Mouse (Mus musculus): ENCODE measurements around the gene Cenps.

Cenps gene

DNA sequence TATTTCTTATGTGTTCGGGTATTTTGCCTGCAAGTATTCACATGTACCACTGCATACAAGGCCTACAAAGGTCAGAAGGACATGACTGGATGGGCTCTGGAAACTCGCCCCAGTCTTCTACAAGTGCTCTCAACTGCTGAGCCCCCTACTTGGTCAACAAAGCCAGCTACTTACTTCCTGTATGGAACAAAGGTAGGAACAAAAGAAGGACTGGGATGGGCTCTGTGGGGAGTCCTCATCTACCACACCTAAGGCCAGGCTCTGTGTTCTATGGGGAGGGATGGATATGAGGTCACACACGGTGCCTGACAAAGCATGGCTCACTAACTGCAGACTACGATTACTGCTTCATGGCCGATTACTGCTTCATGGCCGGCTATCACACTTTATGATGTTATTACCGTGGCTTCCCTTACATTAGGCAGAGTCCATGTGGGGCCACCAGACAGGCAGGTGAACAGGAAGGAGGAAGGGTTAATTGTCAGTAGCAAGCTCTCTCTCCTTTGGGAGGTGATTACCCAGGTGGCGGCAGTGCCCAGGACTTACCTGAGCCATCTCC, 20.1 kb upstream of the Cenps start:
- DNase-seq (ENCODE audit: low spot score): no peak

DNA sequence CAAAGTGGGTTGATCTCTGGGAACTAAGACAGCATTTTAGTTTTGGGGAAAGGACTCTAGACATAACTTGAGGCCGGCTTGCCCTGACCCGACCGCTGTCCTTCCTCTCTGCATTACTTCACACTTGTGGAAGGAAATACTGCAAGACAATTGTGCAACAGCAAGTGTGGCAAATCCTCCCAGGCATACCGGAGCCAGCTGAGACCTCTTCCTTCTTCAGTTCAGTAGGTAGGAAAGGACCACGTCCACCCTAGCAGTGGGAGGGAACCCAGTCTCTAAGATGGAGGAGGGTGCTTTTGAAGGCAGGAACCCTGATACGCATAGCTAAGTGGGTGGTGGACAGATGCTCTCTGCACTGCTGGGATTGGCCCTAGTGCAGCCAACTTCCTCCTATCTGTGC, 18.3 kb upstream of the Cenps start:
- no peak for DNase-seq (ENCODE audit: low spot score)

DNA sequence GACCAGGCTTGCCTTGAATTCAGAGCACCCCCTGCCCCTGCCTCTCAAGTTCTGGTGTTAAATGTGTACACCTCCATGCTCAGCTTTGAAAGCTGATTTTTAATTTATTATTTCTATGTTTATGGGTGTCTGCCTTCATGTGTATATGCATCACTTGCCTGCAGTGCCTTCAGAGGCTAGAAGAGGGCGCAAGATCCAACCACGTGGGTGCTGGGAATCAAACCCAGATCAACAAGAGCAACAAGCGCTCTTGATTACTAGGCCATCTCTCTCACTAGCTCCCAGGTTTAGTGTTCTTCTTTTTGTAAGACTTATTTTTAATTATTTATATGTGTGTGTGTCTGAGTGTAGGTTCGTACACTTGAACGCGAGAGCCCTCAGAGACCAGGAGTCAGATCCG, 17.4 kb upstream of the Cenps start:
- DNase-seq (ENCODE audit: low spot score): no peak

DNA sequence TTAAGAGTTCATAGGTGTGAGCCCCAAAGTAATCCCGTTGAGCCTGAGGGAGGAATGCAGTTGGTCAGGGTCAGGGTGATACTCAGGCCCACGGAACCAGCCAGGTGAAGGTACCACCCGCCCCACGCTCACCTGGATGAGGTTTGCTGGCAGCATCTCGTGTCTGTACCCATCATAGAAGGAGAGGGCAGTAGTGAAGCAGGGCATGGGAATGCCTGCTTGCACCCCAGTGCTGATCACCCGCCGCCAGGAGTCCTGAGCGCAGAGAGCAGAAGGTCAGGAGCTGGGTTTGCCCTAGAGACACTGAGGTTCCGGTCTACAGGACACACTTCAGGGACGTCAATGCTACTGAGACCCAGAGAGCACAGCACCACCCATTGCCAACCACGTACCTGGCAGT, 13.3 kb upstream of the Cenps start:
- DNase-seq (ENCODE audit: low spot score): no peak

DNA sequence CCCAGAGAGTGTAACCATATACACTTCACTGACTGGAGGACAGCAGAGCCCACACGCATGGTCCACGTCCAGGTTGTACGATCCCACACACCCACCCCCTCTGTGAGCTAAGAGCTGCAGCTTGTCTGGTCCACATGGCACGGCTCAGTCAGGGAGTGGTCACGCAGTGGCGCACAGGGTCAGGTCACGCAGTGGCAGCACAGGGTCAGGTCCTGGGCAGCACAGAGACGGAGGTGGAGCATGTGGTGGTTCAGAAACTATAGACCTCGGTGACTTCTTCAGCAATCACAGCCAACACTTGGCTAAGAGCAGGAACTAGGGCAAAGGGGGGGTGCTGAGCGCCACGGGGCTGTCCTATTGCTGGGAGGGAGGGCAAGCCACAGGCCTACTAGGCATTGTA, 12.8 kb upstream of the Cenps start:
- DNase-seq (ENCODE audit: low spot score): no peak

DNA sequence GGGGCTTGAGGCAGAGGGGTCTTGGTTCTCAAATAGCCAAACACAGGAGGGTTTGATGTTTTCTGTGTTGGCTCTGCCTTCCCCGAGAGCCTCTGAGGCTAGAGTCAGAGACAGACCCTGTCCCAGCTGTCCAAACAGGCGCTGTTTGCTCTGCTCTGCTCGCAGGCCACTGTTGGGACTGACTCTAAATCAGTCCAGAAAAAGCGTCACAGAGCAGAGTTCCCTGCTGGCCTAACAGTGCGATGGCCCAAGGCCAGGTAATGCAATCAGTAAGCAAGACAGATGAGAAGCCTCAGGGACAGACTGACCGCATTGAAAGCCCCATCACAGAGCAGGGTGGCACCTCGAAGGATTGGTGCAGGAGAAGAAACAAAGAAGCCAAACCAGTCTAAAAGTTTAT, 12.2 kb upstream of the Cenps start:
- DNase-seq (ENCODE audit: low spot score): no peak

DNA sequence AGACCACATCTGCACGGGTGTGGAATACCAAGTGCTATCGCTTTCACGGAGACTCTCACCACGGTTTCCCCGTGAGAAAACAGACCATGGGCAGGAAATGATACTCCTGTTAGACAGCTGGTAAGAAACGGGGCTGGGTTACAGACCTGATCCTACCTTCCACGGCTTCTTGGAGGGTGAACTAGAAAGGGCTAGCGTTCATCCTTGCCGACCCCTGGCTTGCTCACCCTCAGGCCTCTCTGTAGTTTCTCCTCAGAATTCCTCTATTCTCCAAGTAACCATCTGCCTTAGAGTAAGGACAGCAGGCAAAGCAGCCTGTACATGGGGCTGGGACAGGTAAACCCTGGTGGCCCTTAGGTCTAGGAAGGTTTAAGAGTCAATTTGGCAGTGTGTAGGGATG, 11.8 kb upstream of the Cenps start:
- no peak for DNase-seq (ENCODE audit: low spot score)

DNA sequence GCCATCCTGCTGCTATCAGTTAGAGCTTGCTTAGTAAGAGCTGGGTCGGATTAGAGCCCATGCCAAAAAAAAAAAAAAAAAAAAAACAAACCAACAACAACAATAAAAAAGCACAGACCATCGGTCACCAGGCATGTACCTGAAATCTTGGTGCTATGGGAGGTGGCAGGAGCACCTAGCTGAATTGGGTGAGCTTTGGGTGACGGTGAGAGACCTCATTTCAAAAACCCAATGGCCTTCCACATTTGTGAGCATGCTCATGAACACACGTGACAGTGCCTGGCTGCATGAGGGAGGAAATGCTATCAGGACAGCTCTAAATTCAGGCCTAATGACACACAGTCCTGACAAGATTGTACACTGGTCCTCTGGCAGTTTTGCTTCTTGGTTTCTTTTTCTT, 10.7 kb upstream of the Cenps start:
- no peak for DNase-seq (ENCODE audit: low spot score)

DNA sequence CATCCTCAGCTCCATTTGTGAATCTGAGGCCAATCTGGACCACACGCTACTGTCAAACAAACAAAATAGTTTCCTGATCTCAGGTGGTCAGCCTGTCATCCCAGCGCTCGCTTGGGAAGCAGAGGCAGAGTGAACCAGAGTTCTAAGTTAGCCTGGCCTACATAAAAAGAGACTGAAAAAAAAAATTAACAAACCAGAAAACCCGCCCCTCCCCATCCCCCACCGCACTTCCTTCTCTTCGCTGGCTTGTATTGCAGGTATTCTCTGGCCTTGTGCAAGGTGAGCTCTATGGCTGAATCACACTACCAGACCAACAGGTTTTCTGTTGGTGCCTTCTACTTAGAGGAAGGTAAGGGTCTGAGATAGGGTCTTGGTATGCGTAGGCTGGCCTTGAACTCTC, 10.1 kb upstream of the Cenps start:
- DNase-seq (ENCODE audit: low spot score): no peak

DNA sequence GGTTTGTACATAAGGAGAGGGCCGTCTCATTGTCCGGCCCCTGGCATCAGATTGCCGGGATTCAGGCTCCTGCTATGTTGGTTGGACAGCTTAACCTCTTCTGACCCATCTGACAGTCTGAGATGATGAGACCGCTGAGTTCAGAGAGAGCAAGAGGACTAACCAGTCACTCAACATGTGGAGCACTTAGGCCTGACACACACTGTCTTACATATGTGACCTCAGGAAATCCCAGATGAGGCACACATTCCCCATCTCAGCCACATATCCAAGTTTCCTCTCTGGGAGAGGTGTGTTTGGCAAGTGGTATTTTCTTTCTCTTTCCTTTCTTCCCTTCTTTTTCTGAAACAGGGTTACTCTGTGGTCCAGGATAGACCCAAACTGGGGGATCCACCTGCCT, 7.7 kb upstream of the Cenps start:
- no peak for DNase-seq (ENCODE audit: low spot score)

DNA sequence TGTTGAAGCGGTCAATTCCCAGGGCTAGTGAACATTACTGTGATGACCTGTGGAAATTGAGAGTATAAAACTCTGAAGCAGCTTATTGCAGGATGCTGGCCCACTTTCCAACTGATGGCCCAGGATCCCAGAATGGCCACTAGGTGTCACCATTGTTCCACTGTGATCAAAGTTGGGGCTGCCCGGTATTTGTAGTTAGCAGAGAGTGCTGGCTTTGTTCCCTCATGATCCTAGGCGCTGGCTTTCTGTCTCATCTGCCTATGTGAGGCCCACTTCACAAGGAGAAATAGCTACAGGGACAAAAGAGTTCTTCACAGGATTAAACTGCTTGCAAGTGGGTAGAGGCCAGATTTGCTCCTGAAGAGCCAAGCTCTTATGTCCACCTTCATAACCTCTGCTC, 7.0 kb upstream of the Cenps start:
- DNase-seq (ENCODE audit: low spot score): peak; percentile 68

DNA sequence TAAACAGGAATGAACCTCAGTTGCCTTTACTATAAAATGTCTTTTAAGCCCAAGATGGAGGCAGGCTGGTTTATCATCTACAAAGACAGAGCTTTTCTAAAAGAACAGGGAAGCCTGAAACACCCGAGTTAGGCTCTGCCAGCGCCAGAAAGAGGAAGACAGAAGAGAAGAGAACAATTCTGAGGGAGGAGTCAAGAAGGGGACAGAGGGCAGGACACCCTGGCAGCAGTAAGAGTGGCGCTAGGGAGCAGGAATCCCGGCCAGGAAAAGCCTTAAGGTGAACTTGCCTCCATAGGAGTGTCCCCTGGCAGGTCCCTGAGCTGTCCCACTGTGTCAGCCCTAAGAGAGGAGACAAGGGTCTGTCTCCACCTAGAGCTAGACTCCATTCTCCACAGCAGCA, 6.2 kb upstream of the Cenps start:
- no peak for DNase-seq (ENCODE audit: low spot score)

DNA sequence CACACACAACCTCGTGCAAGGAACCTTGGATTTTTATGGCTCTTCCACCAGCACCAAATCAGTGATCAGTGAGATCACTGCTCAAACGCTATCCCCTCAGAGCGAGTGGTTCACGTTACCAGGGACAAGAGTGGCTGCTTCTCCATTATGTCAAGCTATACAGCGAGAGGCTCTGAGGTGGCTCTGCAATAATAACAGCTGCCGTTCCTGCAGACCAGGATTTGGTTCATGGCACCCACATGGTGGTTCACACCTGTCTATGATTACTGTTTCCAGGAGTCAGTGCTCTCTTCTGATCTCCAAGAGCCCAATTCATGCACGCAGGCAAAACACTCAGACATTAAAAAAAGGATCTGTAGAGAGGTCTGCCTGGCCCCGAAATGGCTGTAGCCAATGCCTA, 1.1 kb upstream of the Cenps start:
- DNase-seq (ENCODE audit: low spot score): no peak

DNA sequence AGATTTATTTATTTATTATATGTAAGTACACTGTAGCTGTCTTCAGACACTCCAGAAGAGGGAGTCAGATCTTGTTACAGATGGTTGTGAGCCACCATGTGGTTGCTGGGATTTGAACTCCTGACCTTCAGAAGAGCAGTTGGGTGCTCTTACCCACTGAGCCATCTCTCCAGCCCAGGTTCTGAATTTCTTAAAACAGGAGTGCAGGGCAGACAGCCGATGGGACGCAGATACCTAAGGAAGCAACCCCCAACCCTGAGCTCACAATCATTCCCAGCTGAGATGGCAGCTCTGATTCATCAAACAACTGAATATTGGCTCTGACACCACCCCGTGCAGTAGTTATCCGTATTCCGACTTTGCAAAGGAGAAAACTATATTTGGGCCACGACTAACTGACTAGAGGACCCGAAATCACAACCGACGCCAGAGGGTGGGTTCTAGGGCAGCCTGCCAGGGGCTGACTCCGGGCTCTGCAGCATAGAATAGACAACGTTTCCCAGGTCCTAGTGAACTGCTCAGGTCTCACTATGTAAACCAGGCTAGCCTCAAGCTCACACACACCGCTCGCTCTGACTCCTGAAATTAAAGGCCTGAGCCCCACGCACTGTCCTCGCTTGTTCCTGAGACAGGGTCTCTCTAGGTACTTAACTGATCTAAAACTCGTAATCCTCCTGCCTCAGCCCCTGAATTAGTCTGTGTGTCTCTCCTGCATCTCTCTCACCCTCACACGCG, 1.1 kb downstream of the Cenps start:
- DNase-seq (ENCODE audit: low spot score): no peak

DNA sequence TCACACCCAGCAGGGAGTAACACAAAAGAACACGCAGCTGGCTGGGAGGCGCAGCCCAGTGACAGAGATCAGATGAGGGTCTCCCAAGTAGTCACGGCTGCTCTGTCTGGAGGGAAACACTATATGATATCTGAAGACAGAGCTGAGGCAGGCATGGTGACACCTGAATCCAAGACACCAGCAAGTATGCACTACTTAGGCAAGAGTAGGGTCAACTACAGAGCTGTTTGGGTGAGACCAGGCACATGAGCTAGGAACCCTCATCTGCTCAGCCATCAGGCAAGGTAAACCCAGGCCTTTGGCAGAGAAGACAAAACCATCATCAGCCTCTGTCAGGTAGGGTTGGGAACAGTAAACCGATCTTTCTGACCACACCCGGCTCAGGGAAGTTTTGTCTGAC, 4.0 kb downstream of the Cenps start:
- no peak for DNase-seq (ENCODE audit: low spot score)

DNA sequence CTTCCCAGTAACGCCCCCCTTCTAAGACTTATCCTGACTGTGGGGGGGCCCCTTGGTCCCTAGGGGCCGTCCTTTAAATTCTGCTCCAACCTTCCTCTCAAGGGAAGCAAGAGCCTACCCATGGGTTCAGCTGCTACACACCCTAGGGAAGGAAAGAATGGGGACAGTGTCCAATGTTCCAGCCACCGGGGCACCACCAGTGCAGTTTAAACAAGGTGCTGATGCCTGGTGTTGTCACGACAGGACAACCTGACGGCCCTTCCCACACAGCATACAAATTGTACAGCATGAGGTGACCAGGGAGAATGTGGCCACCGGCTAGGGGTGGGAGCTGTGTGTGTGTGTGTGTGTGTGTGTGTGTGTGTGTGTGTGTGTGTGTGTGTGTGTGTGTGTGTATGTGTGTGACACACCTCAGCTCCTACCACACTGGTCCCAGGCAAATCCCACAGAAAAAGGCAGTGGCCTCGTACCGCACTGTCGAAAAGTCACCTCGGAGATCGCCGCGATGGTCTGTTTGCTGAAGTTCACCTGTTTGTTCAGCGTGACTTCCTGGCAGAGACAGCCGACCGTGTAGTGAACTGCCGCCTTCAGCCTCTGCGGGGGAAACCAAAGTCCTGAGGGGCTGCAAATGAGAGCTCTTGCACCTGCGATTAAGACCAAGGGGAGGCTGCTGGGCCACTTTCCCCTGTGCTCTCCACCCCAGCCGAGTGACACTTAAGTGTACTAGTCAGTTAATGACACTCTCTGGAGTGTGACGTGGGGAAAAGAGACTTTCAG, 5.5 kb downstream of the Cenps start:
- DNase-seq (ENCODE audit: low spot score): no peak

DNA sequence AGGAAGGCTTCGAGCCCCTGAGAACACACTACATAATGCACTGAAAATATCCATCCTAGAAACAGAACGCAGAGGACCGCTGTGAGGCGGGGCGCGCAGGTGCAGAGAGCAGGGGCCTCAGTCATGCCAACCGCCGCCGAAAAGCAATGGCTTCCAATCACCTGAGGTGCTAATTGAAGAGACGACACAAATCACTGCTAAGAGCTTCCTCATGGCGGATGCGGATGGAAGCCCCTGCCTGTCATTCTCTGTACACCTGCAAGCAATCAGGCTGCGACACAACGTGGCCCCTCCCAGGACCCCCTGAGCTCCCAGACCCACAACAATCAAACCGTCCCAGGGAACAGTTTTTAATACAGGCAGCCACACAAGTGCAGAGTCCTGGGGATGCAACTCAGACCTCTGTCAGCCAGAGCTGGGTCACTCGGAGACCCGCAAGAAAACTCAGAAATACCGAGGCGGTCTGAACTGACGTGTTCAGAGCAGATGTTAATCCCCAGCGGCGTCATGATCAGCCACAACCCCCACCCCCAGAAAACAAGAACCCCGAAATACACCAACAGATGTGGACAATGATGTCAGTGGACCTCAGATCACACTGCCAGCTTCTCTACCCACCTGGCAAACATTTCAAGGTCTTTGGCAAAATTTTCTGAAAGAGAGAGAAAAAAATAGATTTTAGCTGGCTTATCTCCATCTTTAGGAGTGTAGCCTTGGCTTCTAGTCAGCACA, 6.2 kb downstream of the Cenps start:
- no peak for DNase-seq (ENCODE audit: low spot score)

DNA sequence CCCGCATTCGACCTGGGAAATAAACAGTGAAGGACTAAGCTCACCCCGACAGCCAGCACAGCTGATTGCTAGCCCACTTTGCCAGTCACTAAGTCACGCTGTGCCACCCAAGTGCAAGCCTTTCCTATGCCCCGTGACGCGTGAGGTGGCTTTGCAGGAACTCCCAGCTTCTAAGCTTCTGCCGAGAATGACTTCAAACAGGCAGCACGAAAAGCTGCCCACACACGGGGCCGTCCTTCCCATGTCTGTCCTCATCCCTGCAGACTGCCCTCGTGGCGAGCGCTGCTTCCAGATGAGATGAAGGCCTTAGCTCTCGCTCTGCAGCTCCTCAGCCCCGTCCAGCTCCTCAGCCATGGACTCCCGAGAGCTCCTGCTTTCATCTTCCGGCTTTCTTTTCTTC, 9.0 kb downstream of the Cenps start:
- no peak for DNase-seq (ENCODE audit: low spot score)

DNA sequence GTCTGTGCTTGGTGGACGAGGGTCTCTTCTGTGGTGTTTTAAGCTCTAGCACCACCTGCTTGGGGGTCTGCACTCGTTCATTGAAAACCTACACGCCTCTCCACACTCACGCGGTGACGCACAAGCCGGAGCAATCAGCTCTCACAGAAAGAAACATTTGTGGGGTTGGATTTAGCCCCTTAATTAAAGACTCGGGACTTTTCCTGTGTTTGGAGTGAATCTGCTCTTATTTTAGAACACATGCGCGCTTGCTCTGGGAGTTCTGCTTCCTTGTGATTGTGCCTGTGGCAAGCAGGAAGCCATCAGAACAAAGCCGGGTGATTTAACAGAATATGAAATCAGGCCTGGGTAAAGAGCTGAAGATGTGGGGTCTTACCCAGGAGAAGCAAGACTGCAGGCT, 10.8 kb downstream of the Cenps start, which contains the start of gene Cort:
Gene Cort (minus strand): TSS at position 101 of the 400 bp plus-strand sequence.
- DNase-seq (ENCODE audit: low spot score): no peak

DNA sequence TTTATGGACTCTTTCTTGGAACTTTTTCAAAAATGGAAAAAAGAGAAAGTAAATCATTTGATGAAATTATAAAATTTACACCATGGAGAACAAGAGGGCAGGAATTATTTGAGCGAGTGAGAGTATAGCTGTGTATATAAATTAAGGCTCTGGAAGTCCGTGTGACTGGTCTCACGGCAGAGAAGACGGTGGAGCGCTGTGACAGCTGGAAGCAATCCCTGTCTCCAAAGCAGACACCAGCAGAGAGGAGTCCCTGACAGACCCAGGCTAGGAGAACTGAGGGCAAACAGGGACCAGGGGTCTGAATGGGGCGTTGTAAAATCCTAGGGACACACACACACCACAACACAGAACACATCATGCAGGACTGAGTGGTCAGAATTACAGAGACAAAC, 11.3 kb downstream of the Cenps start:
- no peak for DNase-seq (ENCODE audit: low spot score)

DNA sequence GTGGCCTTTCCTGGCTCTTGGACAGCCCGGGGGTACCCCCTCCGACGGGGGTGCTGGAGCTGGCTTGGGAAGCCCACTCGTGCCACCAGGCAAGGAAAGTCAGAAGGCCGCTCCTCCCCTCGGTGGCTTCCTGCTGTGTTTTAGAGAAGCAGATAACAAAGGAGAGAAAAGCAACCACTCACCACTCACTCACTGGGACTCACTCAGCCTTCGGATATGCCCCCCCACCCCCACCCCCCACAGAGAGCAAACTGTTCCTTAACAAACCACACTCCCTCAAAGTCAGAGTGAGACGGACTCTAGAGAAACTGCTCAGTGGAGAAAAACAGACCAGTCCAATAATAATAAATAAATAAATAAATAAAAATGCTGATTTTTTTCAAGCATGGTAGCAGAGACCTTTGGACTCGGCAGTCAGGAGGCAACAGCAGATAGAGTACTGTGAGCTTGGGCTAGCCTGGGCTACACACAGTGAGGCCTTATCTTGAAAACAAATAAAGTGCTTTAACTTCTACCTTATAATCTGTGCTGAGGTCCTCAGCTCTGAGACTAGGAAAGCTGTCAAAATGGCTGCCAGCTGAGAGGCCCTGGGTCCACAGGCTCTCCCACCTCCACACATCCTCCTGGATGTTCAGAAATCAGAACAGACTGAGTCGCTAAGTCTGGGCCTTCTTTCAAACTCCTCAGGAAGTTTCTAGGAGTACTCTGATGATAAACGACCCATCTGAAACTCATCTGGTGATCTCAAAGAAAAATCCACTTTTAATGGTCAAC, 11.9 kb downstream of the Cenps start:
- no peak for DNase-seq (ENCODE audit: low spot score)

DNA sequence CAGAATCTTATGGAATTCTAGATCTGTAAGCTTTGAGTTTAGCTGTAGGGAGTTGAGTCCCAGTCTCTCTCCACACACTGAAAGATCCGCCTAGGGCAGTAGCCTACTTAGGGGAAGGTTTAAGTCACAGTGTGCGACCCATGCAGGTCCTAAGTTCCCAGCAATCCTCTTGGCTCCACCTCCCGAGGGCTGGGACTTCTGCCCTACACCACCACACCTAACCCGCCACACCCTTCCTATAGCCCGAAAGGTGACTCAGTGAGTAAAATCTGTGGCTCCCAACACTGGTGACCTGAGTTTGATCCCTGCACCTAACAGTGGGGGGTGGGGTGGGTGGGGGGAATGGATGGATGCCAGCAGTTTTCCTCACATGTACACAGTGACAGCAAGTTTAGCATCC, 14.0 kb downstream of the Cenps start:
- no peak for DNase-seq (ENCODE audit: low spot score)

Data from left cerebral cortex, adult 11 months (tissue).